Mouse (Mus musculus): ENCODE data around the gene Rnf187.

Gene Rnf187

GRCm38 (mm10) chr11:58938322-58939087 is at the start of gene Rnf187:
TSS of gene Rnf187 (minus strand) at chr11:58938916.
- DNase-seq (ENCODE audit: low read depth) = peak; percentile 75

DNA sequence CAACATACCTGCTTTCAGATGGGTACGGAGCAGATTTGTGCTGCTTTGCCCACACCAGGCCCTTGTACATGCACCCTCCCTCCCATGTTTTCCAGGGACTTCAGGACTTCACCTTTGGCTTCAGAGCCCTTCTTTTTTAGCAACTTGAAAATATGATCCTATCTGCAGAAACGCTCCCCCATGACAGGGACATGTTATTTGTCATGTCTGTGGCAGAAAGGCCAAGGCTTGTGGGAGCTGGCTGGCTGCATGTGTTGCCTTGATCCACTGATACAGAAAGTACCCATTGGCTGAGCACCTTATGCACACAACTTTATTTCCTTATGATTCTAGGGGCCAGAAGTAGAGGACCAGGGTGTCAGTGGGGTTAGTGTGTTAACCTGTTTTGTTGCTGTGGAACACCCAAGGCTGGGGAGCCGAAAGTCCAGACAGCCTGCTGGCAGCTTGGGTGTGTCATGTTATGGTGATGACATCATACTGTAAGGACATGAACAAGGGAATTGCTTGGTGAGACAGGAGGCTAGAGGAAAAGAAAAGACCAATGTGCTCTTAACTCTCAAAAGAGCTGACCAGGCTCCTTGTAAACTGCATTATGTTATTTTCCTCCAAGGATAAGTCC is 46.7 kb upstream of the Rnf187 start:
- DNase-seq (ENCODE audit: low read depth) = no peak

DNA sequence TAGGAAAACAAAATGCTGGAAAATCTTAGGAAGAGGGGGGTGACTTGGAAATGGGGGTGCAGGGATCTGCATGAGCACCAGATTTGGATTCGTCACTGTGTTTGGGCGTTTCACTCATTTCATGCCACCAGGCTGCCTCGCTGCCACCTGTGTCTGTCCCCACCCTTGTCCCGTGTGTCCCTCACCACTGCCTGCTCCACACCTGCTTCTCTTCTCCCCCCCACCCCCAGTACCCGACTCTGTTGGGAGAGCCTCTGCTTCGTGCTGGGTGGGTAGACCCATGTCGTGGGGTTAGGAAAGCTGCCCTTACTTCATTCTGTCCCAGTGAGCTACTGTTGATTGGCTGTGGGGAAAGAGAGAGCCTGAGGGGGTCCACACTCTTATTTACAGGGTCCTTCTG is 45.9 kb upstream of the Rnf187 start:
- DNase-seq (ENCODE audit: low read depth) = no peak

DNA sequence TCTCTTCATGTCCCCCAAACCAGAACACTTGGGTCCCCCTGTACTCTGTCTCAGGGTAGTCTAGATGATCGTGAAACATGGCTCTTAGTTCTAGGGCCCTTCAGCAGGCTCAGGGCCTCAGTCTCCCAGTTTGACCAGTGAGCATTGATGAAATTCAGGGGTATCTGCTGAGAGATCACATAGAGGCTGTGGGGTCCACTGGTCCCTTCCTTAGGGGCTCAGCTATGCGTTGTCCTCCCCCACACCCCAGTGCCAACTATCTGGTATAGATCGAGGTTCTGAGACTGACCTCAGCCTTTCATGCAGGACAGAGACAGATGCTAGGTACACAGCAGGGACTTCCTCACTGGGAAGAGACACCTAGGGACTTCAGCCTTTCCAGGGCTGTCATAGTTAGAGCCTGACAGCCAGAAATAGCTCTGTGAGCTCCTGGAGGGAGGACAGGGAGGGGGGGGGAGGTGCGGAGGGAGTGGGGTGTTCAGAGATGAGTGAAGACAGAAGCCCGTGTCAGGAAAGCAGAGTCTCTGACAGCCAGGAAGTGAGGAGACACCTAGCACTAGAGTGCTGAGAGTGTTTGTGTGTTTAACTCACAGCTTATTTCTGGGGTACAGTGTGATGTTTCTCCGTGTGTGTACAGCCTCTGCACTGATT is 45.1 kb upstream of the Rnf187 start:
- no peak for DNase-seq (ENCODE audit: low read depth)

GRCm38 (mm10) chr11:58982471-58983097 is 43.9 kb upstream of the Rnf187 start:
- no peak for DNase-seq (ENCODE audit: low read depth)

- no peak for DNase-seq (ENCODE audit: low read depth)
These were observed 43.1 kb upstream of the Rnf187 start for GRCm38 (mm10) chr11:58981541-58982447.

DNA sequence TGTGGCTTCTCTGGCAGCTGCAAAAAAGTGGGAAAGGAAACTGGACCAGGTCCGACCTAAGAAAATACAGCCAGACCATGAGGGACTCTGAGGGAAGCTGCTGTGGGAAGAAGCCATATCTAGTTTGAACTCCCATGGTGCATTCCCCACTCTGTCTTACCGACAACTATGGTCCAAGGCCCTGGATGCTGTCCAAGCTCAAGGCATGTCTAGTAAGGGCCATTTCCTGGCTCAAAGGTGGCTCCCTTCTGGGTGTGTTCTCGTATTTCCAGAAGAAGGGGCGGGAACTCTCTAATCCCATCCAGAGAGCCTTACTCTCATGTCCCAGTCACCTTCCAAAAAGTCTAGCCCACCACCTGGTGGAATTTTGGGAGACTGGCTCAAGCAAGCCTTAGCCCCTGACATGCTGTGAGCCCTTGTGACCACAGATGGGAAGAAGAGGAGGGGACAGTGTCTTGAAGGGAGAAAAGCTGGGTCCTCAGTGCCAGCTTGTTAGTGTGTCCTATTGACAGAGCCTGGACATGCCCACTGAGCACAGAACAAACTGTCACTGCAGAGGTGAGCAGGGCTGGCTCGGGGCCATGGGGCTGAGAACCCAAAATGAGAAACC is 41.8 kb upstream of the Rnf187 start:
- DNase-seq (ENCODE audit: low read depth) = no peak

DNA sequence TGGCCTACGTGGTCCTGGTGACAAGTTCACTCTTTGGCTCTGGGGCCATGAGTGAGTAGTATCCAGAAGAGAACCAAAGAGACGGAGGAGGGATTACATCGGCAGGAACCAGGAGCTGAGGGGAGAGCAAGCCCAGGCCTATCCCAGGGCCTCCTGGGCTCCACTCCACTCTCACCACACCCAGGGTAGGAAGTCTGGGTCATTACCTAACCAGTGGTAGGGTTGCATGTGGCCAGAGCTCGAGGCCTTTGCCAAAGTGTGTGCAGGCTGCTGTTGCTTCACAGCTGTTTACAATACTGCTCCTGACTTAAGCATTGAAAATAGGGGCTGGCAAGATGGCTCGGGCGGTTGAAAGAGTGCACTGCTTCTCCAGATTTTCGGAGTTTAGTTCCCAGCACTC is 40.9 kb upstream of the Rnf187 start:
- no peak for DNase-seq (ENCODE audit: low read depth)

DNA sequence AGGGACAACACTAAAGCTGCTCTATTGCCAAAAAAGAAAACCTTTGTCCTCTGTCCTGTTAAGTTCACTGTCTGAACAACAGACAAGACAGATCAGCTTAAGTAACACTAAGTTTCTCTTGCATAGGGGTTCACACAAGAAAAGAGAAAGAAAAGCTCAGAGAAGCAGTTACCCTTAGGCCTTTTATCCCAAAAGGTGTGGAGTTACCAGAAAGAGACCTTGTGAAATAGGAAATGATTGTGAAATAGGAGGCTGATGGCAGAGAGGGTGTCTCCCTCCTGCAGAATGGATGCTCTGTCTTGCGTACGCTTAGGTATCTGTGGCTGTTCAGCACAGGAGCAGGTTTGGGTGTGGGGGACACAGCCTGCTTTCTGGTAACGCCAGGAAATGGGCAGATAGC is 40.5 kb upstream of the Rnf187 start:
- no peak for DNase-seq (ENCODE audit: low read depth)

DNA sequence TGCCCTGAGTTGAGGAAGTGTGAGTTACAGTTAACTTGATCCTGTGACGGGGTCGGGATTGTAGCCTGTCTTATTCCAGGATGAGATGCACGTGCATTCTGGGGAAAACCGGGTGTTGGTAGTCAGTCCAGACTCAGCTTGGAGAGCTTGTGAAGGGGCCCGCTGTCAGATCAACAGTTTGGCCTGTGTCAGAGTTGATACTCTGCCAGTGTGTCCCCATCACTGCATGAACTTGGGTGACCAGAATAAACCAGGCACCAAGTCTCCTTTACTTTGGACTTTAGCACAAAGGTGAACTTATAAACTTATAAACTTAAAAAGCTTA is 40.0 kb upstream of the Rnf187 start:
- no peak for DNase-seq (ENCODE audit: low read depth)

- no peak for DNase-seq (ENCODE audit: low read depth)
These were observed 39.5 kb upstream of the Rnf187 start, which contains the start of gene Trim11 for GRCm38 (mm10) chr11:58978027-58978705. TSS of gene Trim11 (plus strand) at chr11:58978093.

DNA sequence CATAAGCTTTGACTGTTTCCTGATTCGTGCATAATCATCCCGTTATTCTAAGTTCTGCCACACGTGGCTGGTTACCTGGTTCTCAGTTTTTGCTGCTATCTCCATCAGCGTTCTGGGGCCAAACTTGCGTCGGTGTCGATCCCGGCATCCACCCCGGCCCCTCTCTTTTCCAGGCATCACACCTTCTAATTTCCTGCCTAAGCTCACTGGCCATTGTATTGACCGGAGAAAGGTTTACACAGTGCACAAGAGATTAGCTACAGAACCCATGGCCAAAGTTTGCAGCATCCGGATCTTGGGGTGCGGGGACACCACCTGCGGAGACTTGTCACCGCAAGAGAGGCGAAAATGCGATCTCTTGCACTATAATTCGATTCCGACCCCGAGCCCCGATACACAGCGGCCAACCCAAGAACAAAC is 38.9 kb upstream of the Rnf187 start:
- no peak for DNase-seq (ENCODE audit: low read depth)

- DNase-seq (ENCODE audit: low read depth) = no peak
These were observed 38.4 kb upstream of the Rnf187 start for GRCm38 (mm10) chr11:58977150-58977549.

- DNase-seq (ENCODE audit: low read depth) = no peak
These were observed 35.7 kb upstream of the Rnf187 start for GRCm38 (mm10) chr11:58974414-58974813.

- DNase-seq (ENCODE audit: low read depth) = no peak
These were observed 33.1 kb upstream of the Rnf187 start for GRCm38 (mm10) chr11:58971796-58972195.

- DNase-seq (ENCODE audit: low read depth) = no peak
These were observed 32.3 kb upstream of the Rnf187 start for GRCm38 (mm10) chr11:58970831-58971530.

DNA sequence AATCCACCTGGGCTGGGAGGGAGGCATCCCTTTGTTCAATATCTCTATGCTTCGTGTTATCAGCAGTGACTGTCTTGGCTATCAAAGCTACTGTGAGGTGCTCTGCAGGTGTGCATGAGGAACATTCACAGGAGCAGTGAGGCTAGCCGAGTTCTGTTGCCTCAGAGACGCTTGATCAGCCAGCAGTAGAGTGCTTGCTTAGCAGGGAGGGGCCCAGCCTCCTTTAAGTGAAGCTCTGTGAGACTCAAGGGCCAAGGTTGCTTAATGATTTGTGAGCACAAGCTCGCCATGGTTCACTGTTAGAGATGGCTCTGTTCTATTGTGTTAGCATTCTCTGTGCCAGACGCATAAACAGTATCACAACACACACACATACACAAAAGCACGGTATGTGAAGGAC is 30.9 kb upstream of the Rnf187 start:
- no peak for DNase-seq (ENCODE audit: low read depth)

- no peak for DNase-seq (ENCODE audit: low read depth)
These were observed 30.3 kb upstream of the Rnf187 start for GRCm38 (mm10) chr11:58969027-58969426.

DNA sequence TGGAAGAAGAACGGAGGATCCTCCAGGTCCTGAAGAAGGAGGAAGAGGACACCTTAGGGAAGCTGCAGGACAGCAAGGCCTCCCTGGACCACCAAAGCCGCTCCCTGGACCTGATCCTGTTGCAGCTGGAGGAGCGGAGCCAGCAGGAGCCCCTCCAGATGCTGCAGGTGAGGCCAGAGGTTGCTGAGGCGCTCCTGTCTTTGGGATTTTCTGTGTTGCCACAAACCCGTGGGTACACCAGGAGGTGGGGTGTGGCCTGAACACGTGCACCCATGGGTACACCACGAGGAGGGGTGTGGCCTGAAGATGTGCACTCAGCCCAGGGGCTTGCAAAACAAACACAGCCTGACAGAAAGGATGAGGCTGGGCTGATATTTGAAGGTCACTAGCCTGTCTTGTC is 29.8 kb upstream of the Rnf187 start:
- DNase-seq (ENCODE audit: low read depth) = no peak

- DNase-seq (ENCODE audit: low read depth) = no peak
These were observed 28.6 kb upstream of the Rnf187 start for GRCm38 (mm10) chr11:58967346-58967745.
